Mouse (Mus musculus) central nervous system, embryonic 18 days (tissue): ENCODE measurements around the gene Usp29. TPM values are rescaled to one million over a fixed set of nuclear protein-coding genes. Genes with fewer than 3 reads are reported as not detected.

Experiments
- polyA plus RNA-seq: library from polyadenylated mRNA; depleted of rRNA; stranded (reverse); fragments of >200 nt; gene quantifications from 2 replicates; pipeline ENCODE4 v1.2.3, GENCODE M21; 2012; rRNA removed

The Usp29 gene
- polyA plus RNA-seq: 24.5 and 26.1 TPM in 2 replicates

DNA sequence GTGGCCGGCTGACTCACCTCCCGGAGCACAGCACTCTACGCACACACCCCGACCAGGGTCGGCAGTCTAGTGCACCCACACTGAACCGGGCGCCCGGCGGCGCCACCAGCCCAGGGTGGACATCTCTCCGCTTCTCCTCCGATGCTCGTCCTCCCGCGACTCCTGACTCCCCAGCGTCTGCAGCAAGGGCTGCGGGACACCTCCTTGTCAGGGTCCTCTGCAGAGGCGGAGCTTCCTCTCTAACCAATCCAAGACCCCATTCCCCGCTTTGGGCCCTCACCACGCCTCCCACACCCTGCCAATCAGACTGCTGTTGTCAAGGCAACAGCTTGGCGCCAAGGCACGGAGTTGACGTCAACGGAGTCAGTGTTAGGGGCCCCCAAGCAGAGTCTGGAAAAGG, at the start of gene Usp29, which contains the start of gene Peg3:
TSS of gene Usp29 (plus strand) at position 338 of the 400 bp plus-strand sequence.
TSS of gene Peg3 (minus strand) at position 191 of the 400 bp plus-strand sequence.

DNA sequence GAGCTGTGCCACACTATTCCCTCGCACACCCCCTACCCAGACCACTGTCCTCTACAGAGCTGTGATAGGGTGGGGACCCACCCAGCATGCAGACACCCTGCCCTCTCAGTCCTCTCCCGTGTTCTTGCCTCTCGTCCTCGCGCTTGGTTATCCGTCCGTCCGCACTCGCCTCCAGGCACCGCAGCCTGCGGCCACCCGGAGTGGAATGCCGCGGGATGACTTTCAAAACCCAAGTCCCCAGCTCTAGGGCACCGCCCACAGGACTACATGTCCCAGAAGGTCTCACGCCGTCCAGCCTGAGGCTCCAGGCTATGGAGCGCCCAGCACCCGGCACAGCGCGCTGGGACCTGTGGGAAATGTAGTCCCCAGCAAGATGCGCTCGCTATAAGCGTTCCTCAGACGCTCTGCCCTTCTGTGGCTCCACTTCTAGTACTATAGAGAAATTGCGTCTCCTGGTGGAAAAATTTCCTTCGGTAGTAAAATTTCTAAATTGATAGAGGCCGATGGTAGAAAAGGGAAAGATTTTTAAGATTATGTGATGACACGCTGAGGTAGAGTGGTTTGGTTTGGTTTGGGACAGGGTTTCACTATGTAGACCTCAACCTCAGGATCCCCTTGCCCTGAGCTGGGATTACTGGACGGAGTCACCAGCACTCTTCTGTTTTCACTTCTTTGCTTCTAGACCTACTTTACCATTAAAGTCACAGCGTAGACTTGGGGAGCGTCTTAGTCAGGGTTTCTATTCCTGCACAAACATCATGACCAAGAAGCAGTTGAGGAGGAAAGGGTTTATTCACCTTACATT, 33.9 kb upstream of the Usp29 start, which contains the start of gene Zim1:
TSS of gene Zim1 (minus strand) at position 210 of the 805 bp plus-strand sequence.

DNA sequence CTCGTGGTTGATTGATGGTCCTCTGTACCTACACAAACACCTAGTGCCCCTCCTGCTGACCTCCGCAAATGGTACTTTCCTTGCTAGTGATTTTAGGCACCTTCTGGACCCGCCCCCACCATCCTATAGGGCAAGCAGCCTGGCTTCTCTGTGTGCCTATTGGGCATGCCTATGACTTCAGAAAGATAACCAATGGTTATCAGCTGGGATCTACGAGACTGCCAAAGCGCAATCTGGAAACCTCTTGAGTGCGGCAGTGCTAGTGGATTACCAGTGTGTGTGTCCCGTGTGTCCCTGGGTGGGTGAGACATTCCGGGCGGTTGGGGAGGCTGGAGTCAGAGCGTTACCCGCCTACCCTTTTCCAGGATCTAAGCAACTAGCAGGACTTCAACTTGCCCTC, 264.9 kb downstream of the Usp29 start, which contains the start of gene Aurkc:
TSS of gene Aurkc (plus strand) at position 50 of the 400 bp plus-strand sequence.

Other genes with a start within 250 kb of the Usp29 start
- gene Olfr5, start 243.6 kb upstream of the Usp29 start, polyA plus RNA-seq: 0.01 TPM in 1 of 2 replicates, not detected in the other
- not detected in 2 replicates for gene Olfr1347, start 230.8 kb upstream of the Usp29 start, polyA plus RNA-seq
- gene Olfr1348, start 221.8 kb upstream of the Usp29 start, polyA plus RNA-seq: not detected in 2 replicates
- gene Olfr1349, start 207.6 kb upstream of the Usp29 start, polyA plus RNA-seq: 0.01 TPM in 1 of 2 replicates, not detected in the other
- gene Olfr1350, start 165.7 kb upstream of the Usp29 start, polyA plus RNA-seq: not detected in 2 replicates
- gene Zim1, start 34.1 kb upstream of the Usp29 start, polyA plus RNA-seq: 27.2 and 29.3 TPM in 2 replicates
- 65.1 and 74.3 TPM in 2 replicates for gene Peg3, start 147 bp upstream of the Usp29 start, polyA plus RNA-seq